Mouse (Mus musculus): ENCODE data around the gene Swi5. TPM values are rescaled to one million over a fixed set of nuclear protein-coding genes. Genes with fewer than 3 reads are reported as not detected.
A peak's percentile ranks its signal among the peaks of the same experiment; 100 is the strongest.

The Swi5 gene
- polyA plus RNA-seq, 1 experiment from 2014 or later, result 458 TPM

- peak overlapping the region; percentile 13; the same call in 1 of the 2 replicates for H3K9ac ChIP-seq
- H3K4me2 ChIP-seq, result no peak overlapping the region
- H3K4me1 ChIP-seq (replicated peaks), result peaks cover 56% of the 10 kb centered on the region
- H3K36me3 ChIP-seq, result peaks cover 44% of the 10 kb centered on the region
- 63% methylated on average over 9 of the region's 9 CpGs for WGBS
- H3K9me3 ChIP-seq, result no peaks in the 10 kb centered on the region
- peaks cover 49% of the 10 kb centered on the region for H3K27me3 ChIP-seq
- ATAC-seq (ENCODE audit: low FRiP score), result no peak
- no peak overlapping the region for H3K4me3 ChIP-seq
- 0 out of 2 replicates have a peak overlapping the region, but pooled peaks have one; percentile 8 for H3K27ac ChIP-seq
Observed at GRCm38 (mm10) chr2:32319586-32320580, 32.0 kb upstream of the Swi5 start.

- peak overlapping the region; percentile 19 for H3K4me3 ChIP-seq
- H3K4me1 ChIP-seq (replicated peaks), result peaks cover 56% of the 10 kb centered on the region
- WGBS, result 79% methylated on average over 14 of the region's 14 CpGs
- peak overlapping the region; percentile 58; the same call in 1 of the 2 replicates for H3K27ac ChIP-seq
- no peaks in the 10 kb centered on the region for H3K9me3 ChIP-seq
- H3K4me2 ChIP-seq, result peak overlapping the region; percentile 43
- H3K36me3 ChIP-seq, result peaks cover 48% of the 10 kb centered on the region
- ATAC-seq (ENCODE audit: low FRiP score), result no peak
- peak overlapping the region; percentile 59; the same call in 1 of the 2 replicates for H3K9ac ChIP-seq
- peaks cover 54% of the 10 kb centered on the region for H3K27me3 ChIP-seq
Observed at GRCm38 (mm10) chr2:32318709-32319585, 31.1 kb upstream of the Swi5 start.

- Histone ChIP-seq H3K9me3 (no peaks in the 10 kb centered on the region), H3K4me3 (peak overlapping the region; percentile 19), H3K9ac (peak overlapping the region; percentile 59), H3K36me3 (peaks cover 51% of the 10 kb centered on the region), H3K27me3 (peaks cover 63% of the 10 kb centered on the region), H3K4me1 (replicated peaks) (peaks cover 47% of the 10 kb centered on the region), H3K4me2 (peak overlapping the region; percentile 43), H3K27ac (peak overlapping the region; percentile 58)
- 18% methylated on average over 11 of the region's 19 CpGs for WGBS
- peak; percentile 18; the same call in 1 of the 2 replicates for ATAC-seq (ENCODE audit: low FRiP score)
Observed at GRCm38 (mm10) chr2:32317791-32318417, 30.0 kb upstream of the Swi5 start.

GRCm38 (mm10) chr2:32316887-32317656 is 29.2 kb upstream of the Swi5 start:
- H3K27me3 ChIP-seq, result peaks cover 70% of the 10 kb centered on the region
- H3K4me1 ChIP-seq (replicated peaks), result peaks cover 46% of the 10 kb centered on the region
- H3K4me3 ChIP-seq, result no peak overlapping the region
- H3K9ac ChIP-seq, result no peak overlapping the region
- WGBS, result 74% methylated on average over 20 of the region's 20 CpGs
- peaks cover 54% of the 10 kb centered on the region for H3K36me3 ChIP-seq
- H3K9me3 ChIP-seq, result no peaks in the 10 kb centered on the region
- no peak overlapping the region for H3K4me2 ChIP-seq
- ATAC-seq (ENCODE audit: low FRiP score), result no peak
- peak overlapping the region; percentile 42; the same call in 1 of the 2 replicates for H3K27ac ChIP-seq

- peaks cover 80% of the 10 kb centered on the region for H3K27me3 ChIP-seq
- peaks cover 54% of the 10 kb centered on the region for H3K36me3 ChIP-seq
- H3K9me3 ChIP-seq, result no peaks in the 10 kb centered on the region
- H3K4me1 ChIP-seq (replicated peaks), result peaks cover 52% of the 10 kb centered on the region
- H3K27ac ChIP-seq, result no peak overlapping the region
- no peak overlapping the region for H3K4me2 ChIP-seq
- no peak overlapping the region for H3K4me3 ChIP-seq
- H3K9ac ChIP-seq, result no peak overlapping the region
- WGBS, result 39% methylated on average over 8 of the region's 8 CpGs
- ATAC-seq (ENCODE audit: low FRiP score), result no peak
Observed at GRCm38 (mm10) chr2:32315751-32316150, 27.9 kb upstream of the Swi5 start.

- Histone ChIP-seq H3K27ac (no peak overlapping the region), H3K9me3 (no peaks in the 10 kb centered on the region), H3K36me3 (peaks cover 54% of the 10 kb centered on the region), H3K9ac (no peak overlapping the region), H3K4me2 (no peak overlapping the region), H3K4me1 (replicated peaks) (peaks cover 58% of the 10 kb centered on the region), H3K4me3 (no peak overlapping the region), H3K27me3 (peaks cover 79% of the 10 kb centered on the region)
- 95% methylated on average over 14 of the region's 14 CpGs for WGBS
- no peak for ATAC-seq (ENCODE audit: low FRiP score)
Observed at GRCm38 (mm10) chr2:32314831-32315230, 27.0 kb upstream of the Swi5 start.

GRCm38 (mm10) chr2:32312318-32312964 is 24.6 kb upstream of the Swi5 start:
- WGBS, result under 1% methylated on average over 49 of the region's 56 CpGs
- peak overlapping the region; percentile 46 for H3K4me3 ChIP-seq
- H3K4me1 ChIP-seq (replicated peaks), result peaks cover 35% of the 10 kb centered on the region
- H3K36me3 ChIP-seq, result peaks cover 67% of the 10 kb centered on the region
- peak overlapping the region; percentile 75 for H3K9ac ChIP-seq
- peak overlapping the region; percentile 85 for H3K4me2 ChIP-seq
- ATAC-seq (ENCODE audit: low FRiP score), result peak; percentile 60
- peaks cover 59% of the 10 kb centered on the region for H3K27me3 ChIP-seq
- H3K27ac ChIP-seq, result peak overlapping the region; percentile 30; the same call in 1 of the 2 replicates
- no peaks in the 10 kb centered on the region for H3K9me3 ChIP-seq

GRCm38 (mm10) chr2:32311443-32312317 is 23.8 kb upstream of the Swi5 start:
- H3K9ac ChIP-seq, result peak overlapping the region; percentile 75
- peaks cover 29% of the 10 kb centered on the region for H3K4me1 ChIP-seq (replicated peaks)
- no peaks in the 10 kb centered on the region for H3K9me3 ChIP-seq
- peaks cover 71% of the 10 kb centered on the region for H3K36me3 ChIP-seq
- 12% methylated on average over 34 of the region's 42 CpGs for WGBS
- no peak overlapping the region for H3K27ac ChIP-seq
- ATAC-seq (ENCODE audit: low FRiP score), result no peak
- H3K27me3 ChIP-seq, result peaks cover 51% of the 10 kb centered on the region
- peak overlapping the region; percentile 85 for H3K4me2 ChIP-seq
- peak overlapping the region; percentile 46 for H3K4me3 ChIP-seq

GRCm38 (mm10) chr2:32310096-32310845 is 22.4 kb upstream of the Swi5 start:
- H3K27ac ChIP-seq, result no peak overlapping the region
- H3K4me1 ChIP-seq (replicated peaks), result peaks cover 25% of the 10 kb centered on the region
- ATAC-seq (ENCODE audit: low FRiP score), result no peak
- no peaks in the 10 kb centered on the region for H3K9me3 ChIP-seq
- H3K36me3 ChIP-seq, result peaks cover 77% of the 10 kb centered on the region
- peak overlapping the region; percentile 35; the same call in 1 of the 2 replicates for H3K9ac ChIP-seq
- H3K27me3 ChIP-seq, result peaks cover 42% of the 10 kb centered on the region
- H3K4me3 ChIP-seq, result no peak overlapping the region
- no peak overlapping the region for H3K4me2 ChIP-seq
- 88% methylated on average over 18 of the region's 18 CpGs for WGBS
